Mouse (Mus musculus) heart, adult 9 months (tissue): ENCODE results near the gene Slc17a8.

ENCODE experiments used
- DNase-seq, 2 experiments: peaks; one replicate each; pipeline ENCODE4 v3.0.0; 2022; ENCODE audit warnings: low spot score in 2 of 2

Gene Slc17a8

GRCm38 (mm10) chr10:89531194-89531634, 89.8 kb downstream of the Slc17a8 start:
- DNase-seq, result peak; percentile 51 to 61

GRCm38 (mm10) chr10:89527054-89527453, 94.0 kb downstream of the Slc17a8 start:
- peak; percentile 74 to 80 for DNase-seq

GRCm38 (mm10) chr10:89525823-89526222, 95.2 kb downstream of the Slc17a8 start:
- no peak for DNase-seq
